In the genomic region with DNA sequence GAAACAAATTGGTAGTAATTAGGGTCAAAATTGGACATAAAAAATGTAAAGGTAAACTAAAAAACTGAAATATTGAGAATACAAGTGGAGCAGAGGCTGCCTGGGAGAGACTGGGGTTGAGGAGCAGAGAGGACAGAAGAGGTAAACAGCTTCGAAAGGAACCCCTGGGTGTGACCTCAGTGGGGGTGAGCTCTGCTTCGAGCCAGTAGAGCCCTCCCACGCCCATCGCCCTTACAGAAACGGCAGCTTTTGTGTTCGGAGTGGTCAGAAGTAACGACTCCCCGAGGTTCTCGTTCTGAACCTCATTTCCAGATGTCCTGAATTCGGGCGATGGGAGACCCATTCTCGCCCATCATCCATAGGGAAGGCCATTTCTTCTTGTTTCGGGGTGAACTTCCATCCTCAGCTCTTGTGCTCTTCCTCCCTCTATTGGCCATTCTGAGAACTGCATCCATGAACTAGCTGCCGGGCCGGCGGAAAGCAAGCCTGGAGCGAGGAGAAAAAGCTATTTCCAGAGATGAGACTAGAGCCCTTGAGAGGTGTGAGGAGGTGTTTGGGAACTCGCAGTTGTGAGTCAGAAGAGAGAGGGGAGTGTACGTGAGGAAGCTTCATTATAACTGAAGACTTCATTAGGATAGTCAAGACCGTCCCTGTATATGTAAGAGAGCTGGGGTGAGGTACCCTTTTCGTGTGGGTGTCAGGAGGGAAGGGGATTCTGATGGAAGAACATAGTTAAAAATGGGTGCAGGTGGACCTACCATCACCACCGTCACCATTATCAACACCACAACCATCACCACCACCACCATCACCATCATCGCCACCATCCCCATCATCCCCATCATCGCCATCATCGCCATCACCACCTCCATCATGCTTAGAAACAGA, we compare ENCODE assay signal across 8 mouse cellular contexts. TPM values are rescaled to one million over a fixed set of nuclear protein-coding genes. Genes with fewer than 3 reads are reported as not detected.
DNase-seq lines count a peak whose midpoint lies in the region; ATAC-seq and TF ChIP-seq lines count a peak whose summit lies in the region.

No protein-coding gene starts in this region.

- peak overlapping the region; percentile 42; the same call in 1 of the 2 replicates for H3K4me3 ChIP-seq in spleen, adult 2 months (ENCODE audit: extremely low read depth, insufficient read depth, insufficient read length)
- peak overlapping the region; percentile 49 for H3K4me3 ChIP-seq in intestine, embryonic 16.5 days (ENCODE audit: low read length)

- peak overlapping the region; percentile 72 for H3K4me2 ChIP-seq in intestine, embryonic 16.5 days (ENCODE audit: low read depth, low read length)

- no peaks in the 10 kb centered on the region for H3K4me1 ChIP-seq in spleen, adult 2 months (ENCODE audit: control insufficient read depth, insufficient read depth, insufficient read length)
- peaks cover 3% of the 10 kb centered on the region; the same call in 1 of the 2 replicates for H3K4me1 ChIP-seq in intestine, embryonic 16.5 days (ENCODE audit: control insufficient read depth, insufficient read depth, low read length)

- 27% methylated on average over 25 of the region's 25 CpGs for WGBS in spleen, adult 2 months
- 23% methylated on average over 25 of the region's 25 CpGs for WGBS in intestine, embryonic 16.5 days

- no peaks in the 10 kb centered on the region for H3K9me3 ChIP-seq in intestine, embryonic 16.5 days (ENCODE audit: control insufficient read depth, low read length)

- no peaks in the 10 kb centered on the region for H3K27me3 ChIP-seq in spleen, adult 2 months (ENCODE audit: control insufficient read depth, insufficient read depth, low read length)
- H3K27me3 ChIP-seq in intestine, embryonic 16.5 days (replicated peaks; ENCODE audit: control insufficient read depth, insufficient read depth, low read length) = no peaks in the 10 kb centered on the region

- peak; percentile 72; the same call in 1 of the 2 replicates for TF ChIP-seq CTCF in spleen, adult 2 months (IDR thresholded peaks at IDR 0.05; ENCODE audit: extremely low read depth, insufficient read depth, insufficient read length, insufficient replicate concordance)

- peak overlapping the region; percentile 61 for H3K9ac ChIP-seq in intestine, embryonic 16.5 days (ENCODE audit: low read depth, low read length)

- intact Hi-C loops in gastrocnemius, postnatal 36 days (cut with DNase I) = no loop called here
- intact Hi-C loops in left cerebral cortex, postnatal 14 days (cut with DNase I) = loop anchor here (2.0 to 5.0 kb wide), 2 partner anchors 87 to 184 kb away; no protein-coding TSS in a partner anchor

- peak; percentile 64 for ATAC-seq in intestine, embryonic 16.5 days
- ATAC-seq in megakaryocyte-erythroid progenitor cell, adult 5-6 weeks (replicated peaks; ENCODE audit: low FRiP score, low TSS enrichment, poor library complexity, severe bottlenecking) = peak; percentile 94

- TF ChIP-seq POLR2A in spleen, adult 2 months (IDR thresholded peaks at IDR 0.05; ENCODE audit: low read depth, low read length) = no peak

- peak; percentile 32 to 35 for DNase-seq in spleen, adult 2 months (ENCODE audit: low read depth in 1 of 2, low spot score in 2 of 2)
- DNase-seq in spleen, adult 12 weeks (ENCODE audit: low spot score) = no peak
- DNase-seq in embryo, embryonic 11.5 days (ENCODE audit: low read depth, low spot score) = peak; percentile 68
- DNase-seq in gastrocnemius, postnatal 36 days = peak; percentile 16 to 35
- DNase-seq in left cerebral cortex, postnatal 14 days (ENCODE audit: low spot score in 2 of 2) = peak; percentile 91 to 93
- DNase-seq in right cerebral cortex, postnatal 14 days = peak; percentile 70

- H3K36me3 ChIP-seq in spleen, adult 2 months (ENCODE audit: control insufficient read depth, insufficient read depth, low read length) = no peaks in the 10 kb centered on the region
- no peaks in the 10 kb centered on the region for H3K36me3 ChIP-seq in intestine, embryonic 16.5 days (ENCODE audit: control insufficient read depth, insufficient read depth, low read length)

- no peak overlapping the region for H3K27ac ChIP-seq in spleen, adult 2 months (ENCODE audit: insufficient read depth, low read length)
- H3K27ac ChIP-seq in intestine, embryonic 16.5 days (ENCODE audit: low read length) = no peak overlapping the region

RNA-seq across cellular contexts. Expression of gene 5830473C10Rik, which starts 28.0 kb away (rescaled TPM):
- not detected in 2 replicates for polyA plus RNA-seq in spleen, adult 2 months (2012; rRNA removed)
- total RNA-seq in gastrocnemius, postnatal 36 days (2021) = not detected
- 0.10 and 0.11 TPM in 2 replicates for polyA plus RNA-seq in intestine, embryonic 16.5 days (2015; fragmentation: Nextera tagmentation; extraction: Ambion mirVana)
- total RNA-seq in left cerebral cortex, postnatal 14 days (2021) = under 1 TPM; 0.29 to 0.42 TPM
- not detected in 2 replicates for total RNA-seq in megakaryocyte-erythroid progenitor cell, adult 5-6 weeks (2014; fragmentation: Nextera tagmentation)
- total RNA-seq in megakaryocyte-erythroid progenitor cell, adult 5-6 weeks (2017) = not detected in 2 replicates

RNA-seq across cellular contexts. Expression of gene Rassf6, which starts 51.5 kb away (rescaled TPM):
- polyA plus RNA-seq in spleen, adult 2 months (2012; rRNA removed) = 0.22 and 0.55 TPM in 2 replicates
- total RNA-seq in gastrocnemius, postnatal 36 days (2021) = not detected
- polyA plus RNA-seq in intestine, embryonic 16.5 days (2015; fragmentation: Nextera tagmentation; extraction: Ambion mirVana) = 37.9 and 43.5 TPM in 2 replicates
- 1 to 10 TPM; 1.0 to 1.7 TPM for total RNA-seq in left cerebral cortex, postnatal 14 days (2021)
- not detected in 2 replicates for total RNA-seq in megakaryocyte-erythroid progenitor cell, adult 5-6 weeks (2014; fragmentation: Nextera tagmentation)
- total RNA-seq in megakaryocyte-erythroid progenitor cell, adult 5-6 weeks (2017) = not detected in 2 replicates
